Mouse (Mus musculus) heart, embryonic 11.5 days (tissue): ENCODE measurements around the gene Nol6. TPM values are rescaled to one million over a fixed set of nuclear protein-coding genes. Genes with fewer than 3 reads are reported as not detected.

Source experiments
- ATAC-seq: fragments of 200-750 bp; cut with Nextera tagmentation; replicated peaks from 2 replicates; pipeline ENCODE4 v1.8.0; 2017; ENCODE audit warnings: moderate library complexity; ENCODE audit not compliant: insufficient number of reproducible peaks, low FRiP score, low TSS enrichment
- H3K27ac ChIP-seq: fragments of 300-500 bp; sonication (generic); 2 replicates; pipeline ENCODE4 v1.5.1; 2014; ENCODE audit warnings: mild to moderate bottlenecking, low read depth, low read length
- H3K27me3 ChIP-seq: fragments of 300-500 bp; sonication (generic); 2 replicates; pipeline ENCODE4 v1.6.1; 2014; ENCODE audit warnings: mild to moderate bottlenecking, low read length, mixed read lengths; ENCODE audit not compliant: control insufficient read depth, insufficient read depth
- H3K36me3 ChIP-seq: fragments of 300-500 bp; sonication (generic); 2 replicates; pipeline ENCODE4 v1.6.1; 2014; ENCODE audit warnings: mild to moderate bottlenecking, low read length, moderate library complexity, mixed read lengths; ENCODE audit not compliant: control insufficient read depth, insufficient read depth
- H3K4me1 ChIP-seq: fragments of 300-500 bp; sonication (generic); 2 replicates; pipeline ENCODE4 v1.6.1; 2014; ENCODE audit warnings: low read length; ENCODE audit not compliant: control insufficient read depth, insufficient read depth
- H3K4me2 ChIP-seq: fragments of 300-500 bp; sonication (generic); 2 replicates; pipeline ENCODE4 v1.6.1; 2014; ENCODE audit warnings: mild to moderate bottlenecking, moderate library complexity
- H3K4me3 ChIP-seq: fragments of 300-500 bp; sonication (generic); 2 replicates; pipeline ENCODE4 v1.5.1; 2014; ENCODE audit warnings: low read depth, low read length
- H3K9ac ChIP-seq: fragments of 300-500 bp; sonication (generic); 2 replicates; pipeline ENCODE4 v1.6.1; 2014; ENCODE audit warnings: mild to moderate bottlenecking, low read depth, low read length, moderate library complexity
- H3K9me3 ChIP-seq: fragments of 300-500 bp; sonication (generic); replicated peaks from 2 replicates; pipeline ENCODE4 v1.6.1; 2016; ENCODE audit warnings: low read length; ENCODE audit not compliant: control insufficient read depth
- WGBS: fragments of 180-500 bp; shearing (Covaris S2); extraction: QIAGEN DNeasy Blood & Tissue Kit; methylation state at CpG from one replicate; pipeline ENCODE4 v1.1.7; 2014; ENCODE audit not compliant: insufficient replicate concordance; 5-methylcytosine and 5-hydroxymethylcytosine counted together
- polyA plus RNA-seq: library from polyadenylated mRNA; unstranded; fragments of >200 nt; fragmentation: Nextera tagmentation; extraction: Ambion mirVana; gene quantifications from 2 replicates; pipeline ENCODE4 v1.2.1, GENCODE M21; 2014

Nol6 gene
- polyA plus RNA-seq, 1 experiment from 2014 or later = 13.5 TPM

DNA sequence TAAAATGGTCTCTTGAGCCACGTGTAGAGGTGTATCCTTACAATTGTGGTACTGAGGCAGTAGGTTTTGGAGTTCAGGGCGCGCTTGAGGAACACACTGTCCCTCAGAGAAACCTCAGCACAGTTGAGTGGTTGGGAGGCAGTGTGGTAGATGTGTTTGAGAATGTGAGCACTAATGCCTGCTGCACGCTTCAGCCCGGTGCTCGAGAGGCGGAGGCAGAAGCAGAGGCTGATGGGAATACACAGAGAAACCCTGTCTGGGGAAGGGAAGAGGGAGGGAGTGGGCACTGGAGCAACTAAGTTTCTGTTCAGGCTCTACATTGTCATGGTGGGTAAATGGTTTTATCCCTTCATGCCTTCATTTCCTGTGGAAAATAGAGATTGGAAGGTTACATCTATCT is 26.9 kb upstream of the Nol6 start:
- no peak for ATAC-seq
- WGBS = 91% methylated on average over 7 of the region's 7 CpGs
- H3K4me3 ChIP-seq = no peak overlapping the region
- H3K9me3 ChIP-seq = no peaks in the 10 kb centered on the region
- H3K36me3 ChIP-seq = no peaks in the 10 kb centered on the region
- no peak overlapping the region for H3K27ac ChIP-seq
- H3K4me2 ChIP-seq = no peak overlapping the region
- H3K9ac ChIP-seq = no peak overlapping the region
- H3K27me3 ChIP-seq = no peaks in the 10 kb centered on the region
- no peaks in the 10 kb centered on the region for H3K4me1 ChIP-seq

DNA sequence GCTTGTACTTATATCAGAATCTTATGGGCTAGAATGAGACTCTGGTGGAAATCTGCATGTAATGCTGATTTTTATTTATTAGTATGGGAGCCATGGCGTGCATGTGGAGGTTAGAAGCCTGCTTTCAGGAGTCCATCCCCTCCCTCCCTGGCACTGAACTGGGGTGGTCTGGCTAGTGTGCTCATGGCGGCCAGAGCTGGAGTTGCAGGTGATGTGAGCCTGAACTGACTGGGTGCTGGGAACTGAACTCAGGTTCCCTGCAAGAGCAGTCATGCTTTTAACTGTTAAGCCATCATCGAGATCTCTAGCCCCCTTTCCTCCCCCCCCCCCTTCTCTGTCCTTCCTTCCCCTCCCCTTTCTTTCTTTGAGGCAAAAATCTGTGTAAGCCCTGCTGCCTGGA is 25.6 kb upstream of the Nol6 start:
- H3K9ac ChIP-seq = no peak overlapping the region
- ATAC-seq = no peak
- no peaks in the 10 kb centered on the region for H3K9me3 ChIP-seq
- 86% methylated on average over 3 of the region's 3 CpGs for WGBS
- no peak overlapping the region for H3K4me3 ChIP-seq
- H3K27me3 ChIP-seq = no peaks in the 10 kb centered on the region
- no peaks in the 10 kb centered on the region for H3K4me1 ChIP-seq
- H3K36me3 ChIP-seq = 0 out of 2 replicates have a peak, but pooled peaks cover 2% of the 10 kb centered on the region
- no peak overlapping the region for H3K27ac ChIP-seq
- no peak overlapping the region for H3K4me2 ChIP-seq

DNA sequence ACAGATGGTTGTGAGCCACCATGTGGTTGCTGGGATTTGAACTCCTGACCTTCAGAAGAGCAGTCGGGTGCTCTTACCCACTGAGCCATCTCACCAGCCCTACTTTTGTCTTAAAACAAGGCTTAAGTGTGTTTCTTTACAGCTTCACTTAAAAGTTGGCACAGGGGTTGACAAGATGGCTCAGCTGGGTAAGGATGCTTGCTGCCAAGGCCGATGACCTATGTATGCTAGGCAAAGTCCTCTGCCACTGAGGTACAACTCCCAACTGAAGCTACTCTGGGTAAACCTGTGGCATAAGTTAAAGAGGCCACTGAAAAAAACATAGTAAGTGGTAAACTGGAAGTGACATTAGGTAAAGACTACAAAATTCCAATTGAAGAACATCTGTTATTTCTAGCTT is 18.3 kb upstream of the Nol6 start:
- H3K27me3 ChIP-seq = no peaks in the 10 kb centered on the region
- no peak for ATAC-seq
- no peak overlapping the region for H3K4me3 ChIP-seq
- no peak overlapping the region for H3K4me2 ChIP-seq
- no peaks in the 10 kb centered on the region for H3K4me1 ChIP-seq
- WGBS = 89% methylated on average over 2 of the region's 2 CpGs
- H3K27ac ChIP-seq = no peak overlapping the region
- H3K9me3 ChIP-seq = no peaks in the 10 kb centered on the region
- H3K9ac ChIP-seq = no peak overlapping the region
- H3K36me3 ChIP-seq = peaks cover 10% of the 10 kb centered on the region; the same call in 1 of the 2 replicates

DNA sequence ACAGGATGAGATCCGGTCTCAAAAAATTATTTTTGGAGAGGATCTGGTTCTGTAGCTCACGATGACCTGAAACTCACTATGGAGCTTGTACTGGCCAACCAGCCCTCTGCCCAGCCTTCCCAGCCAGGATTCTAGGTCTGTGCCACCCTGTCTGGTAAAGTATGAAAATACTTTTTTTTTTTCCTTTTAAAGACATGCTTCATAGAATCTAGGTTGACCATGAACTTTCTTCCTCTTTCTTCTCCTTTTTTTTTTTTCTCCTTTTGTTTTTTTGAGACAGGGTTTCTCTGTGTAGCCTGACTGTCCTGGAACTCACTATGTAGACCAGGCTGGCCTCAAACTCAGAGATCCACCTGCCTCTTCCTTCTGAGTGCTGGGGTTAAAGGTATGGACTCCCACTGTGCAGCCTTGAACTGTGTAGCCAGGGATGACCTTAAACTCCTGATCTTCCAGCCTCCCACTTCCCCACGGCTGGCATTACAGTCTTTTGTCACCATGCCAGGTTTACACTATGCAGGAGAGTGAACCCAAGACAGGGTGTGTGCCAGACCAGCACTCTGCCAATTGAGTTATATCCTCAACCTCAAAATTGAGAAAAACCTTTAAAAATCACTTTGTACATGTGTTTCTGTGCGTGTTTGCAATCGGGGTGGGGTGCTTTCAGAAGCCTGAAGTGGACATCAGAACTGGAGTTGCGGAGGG is 16.1 kb upstream of the Nol6 start:
- no peak overlapping the region for H3K27ac ChIP-seq
- peaks cover 7% of the 10 kb centered on the region; the same call in 1 of the 2 replicates for H3K36me3 ChIP-seq
- no peaks in the 10 kb centered on the region for H3K4me1 ChIP-seq
- no peaks in the 10 kb centered on the region for H3K27me3 ChIP-seq
- H3K9ac ChIP-seq = no peak overlapping the region
- H3K4me2 ChIP-seq = no peak overlapping the region
- no peaks in the 10 kb centered on the region for H3K9me3 ChIP-seq
- WGBS = 94% methylated on average over 6 of the region's 6 CpGs
- ATAC-seq = no peak
- H3K4me3 ChIP-seq = no peak overlapping the region

DNA sequence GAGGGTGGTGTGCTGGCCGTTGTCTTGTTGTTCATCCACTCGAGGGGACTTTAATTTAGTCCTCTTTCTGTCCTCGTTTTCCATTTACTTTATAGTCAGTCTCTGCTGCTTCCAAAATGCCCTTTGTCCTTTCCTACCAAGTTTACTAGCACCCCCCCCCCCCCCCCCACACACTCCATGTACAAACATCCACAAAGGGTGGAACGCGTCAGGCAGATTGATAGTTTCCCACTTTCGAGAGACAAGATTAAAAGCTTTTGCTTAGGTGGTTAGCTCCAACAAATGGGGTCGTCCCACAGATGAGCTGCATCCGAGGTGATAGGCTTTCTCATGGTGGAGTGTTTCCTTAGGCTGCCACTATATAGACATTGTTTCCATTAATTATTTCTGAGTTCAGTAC is 12.6 kb upstream of the Nol6 start:
- Histone ChIP-seq H3K27ac (peak overlapping the region; percentile 100), H3K4me2 (peak overlapping the region; percentile 93), H3K36me3 (peaks cover 7% of the 10 kb centered on the region; the same call in 1 of the 2 replicates), H3K9ac (peak overlapping the region; percentile 99), H3K9me3 (no peaks in the 10 kb centered on the region), H3K4me1 (no peaks in the 10 kb centered on the region), H3K27me3 (no peaks in the 10 kb centered on the region), H3K4me3 (peak overlapping the region; percentile 93)
- WGBS = 1% methylated on average over 8 of the region's 8 CpGs
- ATAC-seq = no peak

DNA sequence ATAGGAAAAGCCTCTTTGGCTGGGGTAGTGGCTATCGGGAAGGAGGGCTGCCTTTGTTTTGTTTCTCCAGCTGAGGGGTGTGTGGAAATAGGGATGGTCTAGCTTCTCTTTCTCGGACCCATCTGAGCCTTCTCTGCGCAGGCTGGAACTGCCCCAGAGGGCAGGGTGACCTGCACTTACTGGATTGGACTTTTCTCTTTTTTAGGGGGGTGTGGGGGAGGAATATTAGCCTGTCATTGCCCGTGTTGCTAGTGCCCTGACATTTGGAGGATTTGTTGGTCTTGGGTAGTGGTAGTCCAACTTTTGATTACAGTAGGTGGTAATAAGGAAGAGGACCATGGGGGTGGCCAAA is 12.2 kb upstream of the Nol6 start:
- peak; percentile 0; the same call in 1 of the 2 replicates for ATAC-seq
- H3K4me2 ChIP-seq = peak overlapping the region; percentile 93
- H3K9ac ChIP-seq = peak overlapping the region; percentile 99
- 0% methylated on average over 4 of the region's 4 CpGs for WGBS
- peak overlapping the region; percentile 100 for H3K27ac ChIP-seq
- no peaks in the 10 kb centered on the region for H3K4me1 ChIP-seq
- H3K9me3 ChIP-seq = no peaks in the 10 kb centered on the region
- no peaks in the 10 kb centered on the region for H3K27me3 ChIP-seq
- peak overlapping the region; percentile 93 for H3K4me3 ChIP-seq
- H3K36me3 ChIP-seq = peaks cover 7% of the 10 kb centered on the region; the same call in 1 of the 2 replicates

DNA sequence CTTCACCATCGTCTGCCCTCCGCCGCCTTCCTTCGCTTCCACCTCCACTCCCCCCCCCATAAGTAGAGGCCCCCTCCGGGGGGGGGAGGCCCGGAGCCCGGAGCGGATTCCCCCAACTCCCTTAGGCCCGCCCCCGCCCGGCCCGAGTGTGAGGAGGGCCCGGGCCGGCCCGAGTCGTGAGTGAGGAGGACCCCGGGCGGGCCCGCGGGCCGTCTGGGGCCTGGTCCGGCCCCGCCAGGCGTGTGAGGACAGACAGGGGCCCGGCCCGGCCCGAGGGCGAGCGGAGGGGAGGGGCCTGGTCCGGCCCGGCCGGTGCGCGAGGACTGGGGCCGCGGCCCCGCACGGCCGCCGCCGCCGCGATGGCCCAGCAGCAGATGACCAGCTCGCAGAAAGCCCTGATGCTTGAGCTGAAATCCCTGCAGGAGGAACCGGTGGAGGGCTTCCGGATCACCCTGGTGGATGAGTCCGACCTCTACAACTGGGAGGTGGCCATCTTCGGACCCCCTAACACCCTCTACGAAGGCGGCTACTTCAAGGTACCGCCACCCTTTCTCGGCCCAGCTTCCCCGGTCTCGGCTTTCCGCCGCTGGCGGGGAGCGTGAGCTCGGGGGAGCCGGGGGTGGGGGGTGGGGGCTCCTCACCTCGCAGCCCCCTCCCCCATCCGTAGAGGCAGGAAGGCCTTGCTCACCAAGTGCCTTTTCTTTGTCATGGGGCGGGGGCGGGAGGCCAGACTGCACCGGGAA is 11.6 kb upstream of the Nol6 start, which contains the start of gene Ube2r2:
TSS of gene Ube2r2 (plus strand) at position 33 of the 743 bp plus-strand sequence.
- Histone ChIP-seq H3K9ac (peak within 1 kb of the TSS; percentile 99), H3K36me3 (0 out of 2 replicates have a peak, but pooled peaks cover 3% of the 10 kb centered on the region), H3K4me1 (no peaks in the 10 kb centered on the region), H3K27me3 (no peaks in the 10 kb centered on the region), H3K9me3 (no peaks in the 10 kb centered on the region), H3K27ac (peak within 1 kb of the TSS; percentile 100), H3K4me3 (peak within 1 kb of the TSS; percentile 93), H3K4me2 (peak within 1 kb of the TSS; percentile 93)
- ATAC-seq = peak; percentile 81
- WGBS = 1% methylated on average over 40 of the region's 65 CpGs

DNA sequence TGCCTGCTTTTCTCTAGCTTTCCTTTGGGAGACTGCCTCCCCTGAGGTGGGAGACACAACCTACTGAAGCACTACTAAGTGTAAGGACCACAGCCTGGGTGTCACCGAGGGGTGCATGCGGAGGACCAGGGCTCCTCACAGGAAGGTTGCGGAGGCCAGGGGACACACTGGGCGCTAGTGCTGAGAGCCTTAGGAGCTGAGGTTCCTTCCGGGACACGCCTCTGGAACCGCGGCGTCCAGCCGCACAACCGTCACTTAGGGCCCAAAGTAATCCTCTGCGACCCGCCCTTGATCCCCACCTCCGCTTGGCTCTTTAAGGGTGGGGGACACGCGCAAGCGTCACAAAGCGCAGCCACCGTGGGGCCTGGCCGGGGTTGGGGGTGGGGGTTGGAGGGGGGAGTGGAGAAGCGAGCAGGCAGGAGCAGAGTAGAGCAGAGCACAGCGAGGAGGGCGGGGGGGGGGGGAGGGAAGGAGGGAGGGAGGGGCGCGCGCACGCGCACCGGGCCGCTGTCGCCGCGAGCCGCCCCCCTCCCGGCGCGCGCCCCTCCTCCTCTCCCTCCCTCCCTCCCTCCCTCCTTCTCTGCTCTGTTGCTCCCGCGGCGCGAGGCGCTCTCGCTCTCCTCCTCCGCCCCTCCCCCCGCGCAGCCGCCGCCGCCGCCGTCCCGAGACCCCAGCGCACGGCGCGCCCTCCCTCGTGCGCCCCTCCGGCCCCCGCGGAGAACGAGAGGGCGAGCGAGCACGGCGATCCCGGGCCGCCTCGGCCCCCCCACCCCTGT is 10.9 kb upstream of the Nol6 start:
- ATAC-seq = peak; percentile 91
- Histone ChIP-seq H3K4me1 (no peaks in the 10 kb centered on the region), H3K27me3 (no peaks in the 10 kb centered on the region), H3K9ac (peak overlapping the region; percentile 99), H3K9me3 (no peaks in the 10 kb centered on the region), H3K27ac (peak overlapping the region; percentile 100), H3K36me3 (no peaks in the 10 kb centered on the region), H3K4me2 (peak overlapping the region; percentile 93), H3K4me3 (peak overlapping the region; percentile 93)
- WGBS = 0% methylated on average over 27 of the region's 70 CpGs
